Comparison of ENCODE assay signal across 12 mouse cellular contexts in the genomic region with DNA sequence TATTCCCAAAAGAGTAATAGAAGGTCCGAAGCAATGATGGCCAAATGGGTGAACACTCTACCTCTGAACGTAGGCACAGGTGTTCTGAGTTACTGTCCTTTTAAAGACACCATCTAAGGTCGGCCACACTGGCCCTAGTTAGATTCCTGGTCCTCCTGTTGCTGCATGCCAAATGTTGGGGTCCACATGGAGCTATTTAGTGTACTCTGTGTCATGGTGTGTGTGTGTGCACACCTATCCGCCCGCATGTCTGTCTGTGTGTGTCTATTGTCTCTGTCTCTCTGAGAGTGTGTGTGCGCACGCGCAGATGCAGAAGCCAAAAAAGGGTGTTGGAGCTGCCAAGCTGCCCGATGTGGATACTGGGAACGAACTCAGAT. TPM values are rescaled to one million over a fixed set of nuclear protein-coding genes. Genes with fewer than 3 reads are reported as not detected.
DNase-seq lines count a peak whose midpoint lies in the region; ATAC-seq and TF ChIP-seq lines count a peak whose summit lies in the region.
"Had no signal": no experiment of that assay in that cellular context is flagged by ENCODE, and none has a peak within 500 bp of the region (broad histone marks: within the 10 kb centered on the region; RNA-seq: fewer than 3 reads in every experiment).

No protein-coding gene starts in this region.

- peak overlapping the region; percentile 61 for H3K4me3 ChIP-seq in testis, adult 2 months (ENCODE audit: control insufficient read depth, low read depth, low read length)
- no peak overlapping the region for H3K4me3 ChIP-seq in limb, embryonic 10.5 days
- H3K4me3 ChIP-seq: limb, embryonic 15.5 days had no signal

- intact Hi-C loops in heart, postnatal 10 days (cut with DNase I), result no loop called here

- no peaks in the 10 kb centered on the region for H3K27me3 ChIP-seq in testis, adult 2 months (ENCODE audit: control insufficient read depth, insufficient read depth, low read length)
- H3K27me3 ChIP-seq in limb, embryonic 10.5 days (ENCODE audit: low read depth, poor library complexity, severe bottlenecking), result no peaks in the 10 kb centered on the region
- H3K27me3 ChIP-seq: limb, embryonic 15.5 days had no signal

- no peak for ATAC-seq in inflammation-experienced regulatory T-cells, adult 6 months

- no peak for TF ChIP-seq POLR2A in testis, adult 2 months (IDR thresholded peaks at IDR 0.05; ENCODE audit: control insufficient read depth, low read depth, low read length)

- no peak for TF ChIP-seq CTCF in testis, adult 2 months (IDR thresholded peaks at IDR 0.05; ENCODE audit: control insufficient read depth, insufficient read depth, insufficient replicate concordance, low read depth, low read length)

- peak; percentile 90 for DNase-seq in heart, adult 11 months
- no peak for DNase-seq in heart, postnatal 10 days
- DNase-seq in testis, postnatal 10 days (ENCODE audit: low spot score), result no peak
- no peak for DNase-seq in limb, embryonic 10.5 days (ENCODE audit: low spot score)
- no peak for DNase-seq in spleen, postnatal 14 days (ENCODE audit: low spot score in 2 of 2)
- DNase-seq in urinary bladder, adult 2 months (ENCODE audit: low spot score), result no peak
- DNase-seq: gastrocnemius, postnatal 14 days; kidney, postnatal 25 days had no signal

- H3K27ac ChIP-seq in testis, adult 2 months (ENCODE audit: control insufficient read depth, insufficient read depth, low read depth, low read length), result no peak overlapping the region; the same call in 1 of the 2 replicates
- H3K27ac ChIP-seq in limb, embryonic 10.5 days, result peak overlapping the region; percentile 14; the same call in 1 of the 2 replicates

- H3K4me1 ChIP-seq in testis, adult 2 months (ENCODE audit: control insufficient read depth, insufficient read depth, low read length), result peaks cover 2% of the 10 kb centered on the region
- H3K4me1 ChIP-seq in limb, embryonic 10.5 days, result 0 out of 2 replicates have a peak, but pooled peaks cover 4% of the 10 kb centered on the region

- H3K9me3 ChIP-seq in limb, embryonic 10.5 days (replicated peaks), result no peaks in the 10 kb centered on the region
- H3K9me3 ChIP-seq: G1E; limb, embryonic 15.5 days had no signal

- H3K36me3 ChIP-seq in testis, adult 2 months (ENCODE audit: control insufficient read depth, insufficient read depth, low read length), result no peaks in the 10 kb centered on the region
- H3K36me3 ChIP-seq in limb, embryonic 10.5 days, result peaks cover 76% of the 10 kb centered on the region
- H3K36me3 ChIP-seq: G1E had no signal

- 83% methylated on average over 10 of the region's 10 CpGs for whole genome bisulfite sequencing in limb, embryonic 10.5 days

RNA-seq across cellular contexts. Expression of a gene that starts 17.9 kb away (rescaled TPM):
- 10 to 100 TPM; 20.7 to 22.4 TPM for total RNA-seq in heart, postnatal 10 days (2021)
- 45.8 and 57.4 TPM in 2 replicates for polyA plus RNA-seq in testis, adult 2 months (2012; rRNA removed)
- polyA plus RNA-seq in limb, embryonic 10.5 days (2016; fragmentation: Nextera tagmentation; extraction: Ambion mirVana), result 6.6 and 8.2 TPM in 2 replicates
- polyA plus RNA-seq in urinary bladder, adult 2 months (2012; rRNA removed), result 20.9 and 23.1 TPM in 2 replicates
- 1 to 10 TPM in 2 of 3 experiments, not detected in 1; 2.0 to 7.6 TPM for polyA plus RNA-seq in inflammation-experienced regulatory T-cells, adult 6 months (2017; shearing (Covaris generic))
- polyA plus RNA-seq: G1E had no signal
